Mouse (Mus musculus) thymus, postnatal 14 days (tissue): ENCODE data around the gene Btaf1.

Source experiments
- DNase-seq: peaks from one replicate; pipeline ENCODE4 v3.0.0; 2021

Gene Btaf1

DNA sequence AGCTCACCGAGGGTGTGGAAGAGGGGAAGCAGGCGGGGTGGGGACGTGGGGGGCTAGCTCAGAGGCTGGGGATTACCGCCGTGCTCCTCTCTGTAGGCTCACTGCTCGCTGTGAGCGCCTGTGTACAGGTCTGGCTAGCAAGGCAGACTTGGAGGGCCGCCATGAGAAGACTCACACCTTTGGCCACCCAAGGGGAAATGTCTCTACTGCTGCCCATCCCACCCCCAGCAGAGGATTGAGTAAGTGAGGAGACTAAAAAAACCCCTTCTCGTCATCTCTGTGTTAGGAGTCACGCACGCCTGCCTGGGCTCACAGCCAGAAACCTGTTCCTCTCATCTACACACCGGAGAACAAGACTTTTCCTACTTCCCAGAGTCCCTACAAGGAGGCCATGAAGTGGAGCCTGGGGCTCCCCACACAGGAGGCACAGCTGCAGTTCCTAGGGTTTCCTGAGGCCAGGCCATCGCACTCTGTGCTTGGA lies 100.0 kb downstream of the Btaf1 start:
- DNase-seq, result no peak

DNA sequence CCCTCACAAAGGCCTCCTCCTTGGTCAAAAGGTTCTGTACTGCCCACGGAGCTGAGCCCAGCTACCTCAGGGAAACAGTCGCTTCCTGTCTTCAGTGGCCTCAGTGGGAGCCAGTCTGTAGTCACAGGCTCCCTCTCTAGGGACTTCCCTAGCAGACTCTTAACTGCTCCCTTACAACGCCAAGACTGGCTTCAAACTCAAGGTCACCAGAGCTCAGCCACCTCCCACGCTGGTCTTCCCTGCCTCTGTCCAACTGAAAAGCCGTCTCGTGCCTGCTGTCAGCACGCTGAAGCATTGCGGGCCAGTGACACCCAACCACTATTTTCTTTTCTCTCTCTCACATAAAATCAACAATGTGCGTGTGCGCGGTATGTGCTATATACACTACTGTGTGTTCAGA lies 100.5 kb downstream of the Btaf1 start:
- no peak for DNase-seq

DNA sequence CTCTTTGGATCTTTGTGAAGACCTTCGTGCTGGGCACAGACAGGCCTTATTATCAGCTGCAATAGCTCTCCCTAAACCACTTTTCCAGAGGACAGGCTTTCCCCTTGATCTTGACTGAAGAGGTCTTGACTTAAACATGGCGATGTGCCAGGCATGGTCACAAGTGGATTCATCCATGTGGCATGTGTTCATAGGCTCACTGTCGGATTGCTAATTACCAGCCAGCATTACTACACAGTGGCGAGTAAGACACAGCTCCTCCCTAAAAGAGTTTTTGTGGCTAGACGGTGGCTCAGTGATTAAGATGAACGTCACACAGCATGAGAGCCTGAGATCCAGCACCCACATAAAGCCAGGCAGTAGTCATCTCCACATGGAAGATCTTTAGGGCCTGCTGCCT lies 103.9 kb downstream of the Btaf1 start:
- DNase-seq, result no peak

DNA sequence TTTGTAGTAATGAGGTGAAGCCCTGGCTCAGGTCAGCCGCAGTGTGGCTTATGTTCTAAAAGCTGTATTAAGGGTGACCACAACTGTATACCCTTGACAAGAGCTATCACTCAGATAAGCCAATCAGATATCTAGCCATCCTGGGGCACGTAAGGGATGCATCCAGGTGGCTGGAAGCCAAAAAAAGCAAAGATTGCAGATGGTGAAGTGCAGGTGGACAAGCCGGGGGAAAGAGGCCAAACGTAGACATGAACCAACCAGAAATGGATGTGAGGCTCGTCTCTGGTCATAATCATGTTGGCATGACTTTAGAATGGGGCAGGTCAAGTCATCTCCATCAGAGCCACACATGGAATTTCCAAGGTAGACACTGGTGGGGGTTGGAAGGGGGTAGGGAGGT lies 105.6 kb downstream of the Btaf1 start:
- DNase-seq, result no peak

DNA sequence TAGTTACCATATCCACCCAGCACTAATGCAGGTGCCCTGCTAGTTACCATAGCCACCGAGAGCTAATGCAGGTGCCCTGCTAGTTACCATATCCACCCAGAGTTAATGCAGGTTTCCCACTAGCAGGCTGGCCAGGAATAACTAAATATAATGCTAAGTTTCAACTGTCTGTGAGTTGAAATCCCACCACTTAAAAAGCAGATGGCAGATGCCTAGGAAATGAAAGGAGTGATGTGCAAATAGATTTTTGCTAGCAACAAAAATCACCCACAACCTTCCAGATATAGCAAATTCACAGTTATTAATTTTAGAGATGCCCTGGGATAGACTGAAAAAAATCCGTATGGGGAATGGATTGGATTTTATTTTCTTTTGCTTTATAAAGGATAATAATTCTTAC lies 106.5 kb downstream of the Btaf1 start:
- DNase-seq, result no peak

DNA sequence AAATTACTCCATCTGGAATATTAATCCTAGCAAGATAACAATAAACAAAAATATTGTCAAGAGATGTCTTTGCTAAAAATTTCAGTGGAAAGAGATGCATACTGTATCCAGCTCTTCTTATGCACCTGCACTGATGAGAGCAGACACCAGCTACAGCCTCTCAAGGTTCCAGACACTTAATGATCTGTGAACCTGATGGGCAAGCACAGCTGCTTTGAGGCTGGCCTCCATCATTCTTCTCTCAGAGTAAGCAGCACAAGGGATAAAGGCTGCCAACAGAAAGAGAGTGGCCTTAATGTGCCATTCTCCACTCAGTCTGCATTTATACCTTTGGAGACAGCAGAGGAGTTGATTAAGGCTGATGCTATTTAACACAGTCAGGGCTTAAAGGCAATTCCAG lies 115.0 kb downstream of the Btaf1 start:
- DNase-seq, result no peak

DNA sequence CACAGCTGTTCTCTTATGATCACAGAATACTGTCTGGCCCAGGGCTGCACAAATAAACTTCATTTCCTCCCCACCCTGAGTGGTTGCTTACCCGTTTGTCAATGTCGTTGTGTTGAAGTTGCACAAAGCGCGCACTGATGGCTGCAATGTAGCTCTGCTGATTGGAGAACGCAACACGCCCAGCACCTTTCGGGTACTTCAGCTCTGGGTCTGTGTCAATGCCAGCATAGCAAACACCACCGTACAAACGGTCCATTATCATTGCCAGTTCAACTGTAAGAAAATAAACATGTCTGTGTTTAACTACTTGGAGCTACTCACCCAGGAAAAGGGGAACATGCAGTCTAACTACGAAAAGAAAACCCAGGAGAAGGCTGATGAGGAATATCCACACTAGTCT lies 118.6 kb downstream of the Btaf1 start:
- DNase-seq, result no peak

DNA sequence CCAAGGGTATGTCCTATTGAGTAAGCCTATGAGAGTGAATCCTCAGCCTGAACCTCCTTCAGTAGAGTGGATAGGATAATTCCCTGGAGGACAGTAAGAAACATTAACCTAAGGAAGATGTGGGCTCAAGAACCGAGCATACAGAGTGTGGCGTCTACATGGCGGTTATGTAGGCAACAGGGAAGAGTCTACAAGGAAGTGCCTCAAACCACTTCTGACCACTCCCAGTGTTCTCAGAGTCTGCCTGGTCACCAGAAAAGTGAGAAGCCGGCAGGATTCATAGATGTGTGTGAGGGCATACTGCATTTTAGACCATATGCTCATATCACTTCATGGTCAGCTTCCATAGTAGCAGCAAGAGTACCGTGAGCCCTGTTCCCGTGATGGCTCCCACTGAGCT lies 122.6 kb downstream of the Btaf1 start:
- no peak for DNase-seq

DNA sequence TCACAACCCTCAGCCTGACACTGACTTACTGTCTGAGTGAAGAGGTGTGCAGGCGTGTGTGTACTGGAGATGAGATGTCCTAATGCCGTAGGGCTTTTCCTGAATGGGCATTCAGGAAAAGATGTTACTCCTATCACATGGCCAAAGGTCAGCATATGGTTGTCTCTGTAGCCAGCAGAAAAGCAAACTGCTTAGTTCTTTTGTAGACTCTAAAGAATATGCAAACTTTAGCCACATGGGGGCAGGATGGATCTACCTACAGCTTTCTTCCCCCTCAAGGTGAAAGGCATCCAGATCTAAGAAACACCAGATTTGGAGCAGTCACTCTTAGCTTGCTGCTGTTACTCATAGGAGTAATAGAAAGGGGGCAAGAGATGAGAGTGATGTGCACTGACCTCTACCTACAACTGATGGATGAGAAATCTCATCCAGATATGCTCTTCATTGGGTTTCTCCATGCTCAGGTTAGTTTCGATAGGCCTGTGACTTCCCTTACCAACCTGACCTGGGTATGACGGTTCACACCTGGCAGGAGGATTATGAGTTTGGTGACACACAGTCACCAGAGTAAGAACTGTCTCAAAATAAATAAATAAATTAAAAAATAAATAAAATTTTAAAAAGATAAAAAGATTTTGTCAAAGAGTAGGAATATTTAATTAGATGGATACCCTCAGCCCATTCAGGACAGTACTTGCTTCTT lies 124.9 kb downstream of the Btaf1 start:
- DNase-seq, result peak; percentile 33

DNA sequence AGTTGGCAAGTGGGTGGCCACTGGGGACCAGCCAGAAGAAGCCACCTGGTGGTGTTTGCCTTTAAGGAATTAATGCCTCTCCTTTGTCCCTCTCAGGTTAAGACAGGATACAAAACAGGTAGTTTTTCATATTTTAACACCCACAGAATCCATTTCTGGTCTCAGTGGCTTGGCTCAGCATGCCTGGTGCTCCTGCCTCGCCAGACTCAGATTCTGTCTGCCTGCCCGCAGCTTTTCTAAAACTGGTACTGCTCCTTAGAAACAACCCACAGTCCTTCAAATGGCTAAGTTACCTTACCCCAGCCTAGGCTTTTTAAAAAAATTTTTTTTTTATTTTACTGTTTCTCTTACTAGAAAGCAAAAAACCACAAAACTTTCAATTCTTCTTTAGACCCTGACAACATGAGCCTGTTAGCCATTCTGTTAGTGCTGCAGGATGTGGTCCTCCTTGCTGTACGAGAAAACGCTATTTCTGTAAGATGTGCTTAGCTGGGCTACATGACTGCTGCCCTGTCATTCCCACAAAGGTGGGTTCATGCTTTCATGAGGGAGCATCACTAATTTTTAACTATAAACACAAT lies 130.2 kb downstream of the Btaf1 start:
- DNase-seq, result no peak

DNA sequence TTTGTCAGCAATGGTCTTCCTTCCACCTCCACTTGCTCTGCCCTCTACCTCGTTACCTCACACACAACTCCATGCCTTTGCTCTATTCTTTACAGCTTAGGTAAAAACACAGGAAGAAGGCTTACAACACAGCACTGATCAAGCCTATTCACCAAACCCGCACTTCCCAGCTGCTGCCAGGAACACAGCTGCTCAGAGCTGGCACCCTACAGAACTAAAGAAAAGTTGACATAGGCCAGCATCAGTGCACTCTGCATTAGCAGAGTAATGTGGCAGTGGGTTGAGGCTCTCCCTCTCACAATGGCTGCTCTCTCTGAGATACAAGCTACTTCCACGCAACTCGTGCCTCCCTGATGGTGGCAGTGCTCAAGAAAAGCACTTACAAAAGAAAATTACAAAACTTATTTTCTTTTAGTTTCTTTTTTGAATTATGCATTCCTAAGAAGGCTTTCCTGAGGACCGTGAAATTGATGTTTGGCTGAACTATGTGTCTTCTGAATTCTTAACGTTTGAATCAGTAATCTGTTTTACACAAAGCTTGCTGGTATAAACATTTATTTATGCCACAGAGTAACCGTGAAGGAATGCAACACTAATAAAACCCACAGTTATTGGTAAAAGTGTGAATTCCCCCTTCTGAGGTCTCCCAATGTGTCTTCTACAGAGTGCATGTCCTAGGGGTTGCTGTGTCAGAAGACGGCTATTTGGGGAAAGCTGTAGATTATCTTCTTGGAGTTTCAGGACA lies 131.5 kb downstream of the Btaf1 start:
- no peak for DNase-seq

DNA sequence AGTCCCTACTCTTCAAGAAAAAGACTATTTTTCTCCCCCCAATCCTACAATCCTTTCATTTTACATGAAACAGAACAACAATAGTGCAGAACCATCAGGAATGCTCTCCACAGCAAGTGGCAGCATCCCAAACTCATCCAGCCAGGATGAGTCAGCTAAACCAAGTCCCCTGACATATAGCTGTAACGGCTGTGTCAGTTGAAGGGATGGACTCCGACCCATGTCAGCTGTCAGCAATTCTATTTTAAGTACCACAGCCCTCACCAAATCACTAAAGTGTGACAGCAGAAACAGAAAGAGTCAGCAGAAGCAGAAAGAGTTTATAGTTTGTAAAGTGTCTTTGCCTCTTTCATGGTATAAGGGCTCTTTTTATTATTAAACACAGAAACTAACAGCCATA lies 133.7 kb downstream of the Btaf1 start:
- no peak for DNase-seq

DNA sequence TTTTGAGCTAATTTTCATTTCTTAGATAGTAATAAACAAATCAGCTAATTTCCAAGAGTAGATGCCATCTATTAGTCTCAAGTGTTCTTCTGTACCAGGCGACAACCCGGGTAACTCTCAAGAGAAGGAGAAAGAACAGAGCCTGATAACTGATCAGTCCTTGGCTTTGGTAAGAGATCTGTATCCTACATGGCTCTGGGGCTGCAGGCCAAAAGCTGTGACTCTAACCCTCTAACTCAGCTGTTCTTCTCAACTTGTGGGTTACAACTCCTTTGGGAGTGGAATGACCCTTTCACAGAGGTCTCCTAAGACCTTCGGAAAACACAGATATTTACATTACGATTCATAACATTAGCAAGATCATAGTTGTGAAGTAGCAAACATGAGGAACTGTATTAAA lies 134.2 kb downstream of the Btaf1 start:
- no peak for DNase-seq
